Mouse (Mus musculus) adrenal gland, postnatal 14 days (tissue): Measurements from ENCODE around the gene Olfr194. TPM values are rescaled to one million over a fixed set of nuclear protein-coding genes. Genes with fewer than 3 reads are reported as not detected.
"Not testable (repeated sequence)": the region's sequence is repeated elsewhere in the genome, so short reads cannot be mapped to it uniquely, and the experiment has no call there.

Experiments used
- DNase-seq: peaks from one replicate; pipeline ENCODE4 v3.0.0; 2021; ENCODE audit warnings: mixed read lengths
- long read RNA-seq, 2 experiments: library from polyadenylated mRNA; stranded (forward); transcript quantifications; one replicate each; pipeline ENCODE4 v2.0.0; 2021
- total RNA-seq: library from RNA; stranded (reverse); gene quantifications from 2 replicates; pipeline ENCODE4 v1.2.3, GENCODE M21; 2021

Gene Olfr194
- total RNA-seq, result not detected in 2 replicates
- long read RNA-seq, experiment 1, result 0 reads
- long read RNA-seq, experiment 2, result 0 reads

DNA sequence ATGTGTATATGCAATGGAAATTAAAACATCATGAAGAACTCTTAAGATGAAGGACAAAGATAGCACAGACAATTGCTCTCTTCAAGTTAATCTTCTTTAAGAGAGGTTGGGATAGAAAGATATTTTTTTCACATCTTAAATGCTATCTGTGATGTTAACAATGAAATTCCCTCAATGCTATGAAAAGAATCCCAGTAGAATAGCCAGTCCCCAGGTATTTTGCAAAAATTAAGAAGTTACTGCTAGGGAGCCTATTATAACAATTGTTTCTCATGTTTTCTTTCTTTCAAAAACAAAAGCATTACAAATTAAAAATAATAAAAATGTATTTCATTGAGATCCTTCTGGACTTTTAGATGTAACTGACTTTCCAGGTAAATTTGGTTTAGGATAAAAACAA is at the start of gene Olfr194:
TSS of gene Olfr194 (minus strand) at position 101 of the 400 bp plus-strand sequence.
- DNase-seq, result no peak

DNA sequence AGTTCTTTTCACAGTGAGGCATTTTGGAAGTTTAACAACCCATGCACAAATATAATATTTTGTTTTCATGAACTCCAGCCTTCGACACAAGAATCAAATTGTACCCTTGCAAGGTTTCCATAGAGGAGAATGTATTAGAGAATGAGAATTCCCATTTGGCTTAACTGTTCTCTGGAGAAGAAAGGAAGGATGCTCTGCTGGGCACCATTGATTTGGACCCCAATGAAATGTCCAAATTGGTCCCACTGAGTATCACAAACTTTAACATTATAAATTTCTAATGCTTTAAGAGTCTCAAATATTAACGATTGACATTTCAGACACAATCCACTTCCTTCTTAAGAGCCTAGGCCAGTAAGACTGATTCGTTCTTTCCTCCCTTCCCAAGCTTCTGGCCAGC is 49.5 kb upstream of the Olfr194 start, which contains the start of gene Olfr196:
TSS of gene Olfr196 (minus strand) at position 101 of the 400 bp plus-strand sequence.
- DNase-seq, result no peak

DNA sequence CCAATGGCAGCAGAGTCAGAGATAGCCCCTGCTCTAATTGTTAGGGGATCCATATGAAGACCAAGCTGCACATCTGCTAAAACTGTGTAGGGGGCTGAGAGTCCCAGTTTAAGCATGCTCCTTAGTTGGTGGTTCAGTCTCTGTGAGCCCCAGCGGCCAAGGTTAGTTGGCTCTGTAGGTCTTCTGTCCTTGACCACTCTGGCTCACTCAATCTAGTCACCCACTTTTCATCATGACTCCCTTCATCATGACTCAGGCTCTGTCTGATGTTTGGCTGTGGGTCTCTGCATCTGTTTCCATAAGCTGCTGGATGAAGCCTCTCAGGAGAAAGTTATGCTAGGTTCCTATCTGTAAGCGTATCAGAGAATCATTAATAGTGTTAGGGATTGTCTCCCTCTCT is 31.1 kb upstream of the Olfr194 start:
- DNase-seq, result peak; percentile 7

DNA sequence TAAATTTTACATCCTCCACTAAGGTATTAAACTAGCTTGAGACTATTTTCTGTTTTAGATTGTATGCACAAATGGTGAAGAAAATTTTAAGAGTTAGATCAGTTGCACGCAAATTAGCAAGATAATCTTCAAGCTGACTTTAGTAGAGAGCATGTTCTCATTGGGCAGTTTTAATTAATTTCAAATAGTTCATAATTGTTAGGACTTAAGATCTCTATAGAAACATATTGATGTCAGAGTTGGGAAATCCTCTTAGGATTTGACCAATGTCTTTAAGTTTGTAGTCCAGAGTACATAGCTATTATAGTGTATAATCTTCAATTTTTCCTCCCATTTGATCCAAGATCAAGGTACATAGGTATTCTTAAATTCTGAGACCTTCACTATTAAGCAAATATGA is 25.9 kb upstream of the Olfr194 start, which contains the start of gene Olfr195:
TSS of gene Olfr195 (plus strand) at position 301 of the 400 bp plus-strand sequence.
- no peak for DNase-seq

DNA sequence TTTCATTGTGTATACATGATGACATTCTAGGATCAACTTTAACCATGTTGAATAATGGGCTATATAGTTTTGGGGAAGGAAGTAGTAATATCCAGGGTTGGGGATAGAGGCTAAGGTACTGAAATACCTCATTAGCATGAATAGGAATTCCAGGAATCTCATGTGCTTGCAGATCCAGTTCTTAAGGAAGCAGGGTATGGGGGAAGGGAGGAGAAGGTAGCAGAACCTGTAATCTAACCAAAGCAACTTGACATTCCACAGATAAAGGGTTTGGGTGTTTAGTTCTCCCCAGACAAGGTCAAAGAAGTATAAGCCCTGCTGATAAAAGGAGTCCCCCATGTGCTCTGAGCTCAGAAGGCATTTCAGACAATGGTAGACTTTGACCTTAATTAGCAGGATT is 20.2 kb upstream of the Olfr194 start:
- DNase-seq, result no peak

DNA sequence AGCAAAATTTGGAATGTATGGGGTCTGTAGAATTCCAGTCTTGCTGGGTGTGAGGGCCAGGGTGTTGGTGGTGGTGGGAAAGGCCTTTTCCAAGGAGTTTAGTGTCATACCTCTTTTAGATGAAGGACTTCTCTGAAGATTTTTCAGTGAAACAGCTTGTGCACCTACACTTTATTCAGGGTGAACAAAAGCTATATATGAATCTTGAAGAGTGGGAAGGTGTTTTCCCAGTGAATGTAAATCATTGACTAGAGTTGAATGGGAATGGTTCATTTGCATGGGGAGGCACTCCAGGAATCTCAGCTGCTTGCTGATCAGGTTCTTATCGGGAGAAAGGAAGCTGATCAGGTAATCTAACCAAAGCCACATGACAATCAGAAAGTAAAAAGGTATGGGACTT is 9.9 kb upstream of the Olfr194 start:
- no peak for DNase-seq

DNA sequence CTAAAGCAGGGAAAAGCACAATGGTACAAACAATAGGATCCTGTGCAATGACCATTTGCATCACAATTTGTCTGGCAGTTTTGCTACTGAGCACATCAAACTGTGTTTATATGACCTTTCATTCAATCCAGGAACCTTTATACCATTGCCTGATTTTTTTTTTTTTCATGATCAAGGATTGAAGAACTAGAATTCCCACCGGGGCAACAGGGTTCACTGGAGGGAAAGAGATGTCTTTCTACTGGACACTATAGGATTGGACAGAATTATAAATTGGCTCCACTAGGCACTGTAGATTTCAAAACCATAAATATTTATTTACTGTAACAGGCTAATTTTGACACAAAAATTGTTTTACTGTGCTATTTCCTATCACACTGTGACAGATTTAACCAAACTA is 9.1 kb downstream of the Olfr194 start, which contains the start of gene Olfr193:
TSS of gene Olfr193 (minus strand) at position 101 of the 400 bp plus-strand sequence.
- DNase-seq, result no peak

DNA sequence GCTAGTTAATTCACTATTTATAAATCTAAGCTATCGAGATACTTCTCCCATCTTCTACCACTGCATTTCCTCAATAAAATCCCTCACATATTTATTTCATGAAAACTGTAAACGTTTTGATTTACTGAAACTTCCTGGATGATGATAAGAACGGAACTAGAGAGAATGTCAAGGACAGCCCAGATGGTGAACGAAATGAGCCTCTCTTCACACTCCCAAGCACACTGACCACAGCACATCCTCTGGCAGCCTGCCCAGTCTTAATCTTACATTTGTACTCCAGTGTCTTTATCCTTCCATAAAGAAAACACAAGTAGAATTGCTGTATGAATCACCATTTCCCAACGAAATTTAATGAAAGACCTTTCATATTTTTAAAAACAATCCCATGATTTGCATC is 12.3 kb downstream of the Olfr194 start:
- peak; percentile 19 for DNase-seq

DNA sequence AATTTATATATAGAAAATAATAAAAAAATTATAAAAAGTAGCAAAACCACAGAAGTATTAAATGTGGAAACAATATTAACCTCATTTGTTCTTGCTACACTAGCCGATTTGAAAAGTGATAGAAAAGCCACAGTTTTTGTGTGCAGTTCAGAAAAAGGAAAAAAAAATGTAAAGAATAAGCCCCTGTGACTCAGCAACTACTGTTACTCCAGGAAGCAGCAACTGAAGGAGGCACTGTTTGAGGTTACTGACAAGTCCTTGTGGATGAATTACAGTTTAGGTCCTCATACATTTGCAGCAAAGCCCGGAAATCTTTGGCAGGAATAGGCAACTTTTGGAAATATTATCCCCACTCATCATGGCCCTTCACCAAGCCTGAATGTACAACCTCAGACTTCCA is 15.6 kb downstream of the Olfr194 start:
- no peak for DNase-seq

DNA sequence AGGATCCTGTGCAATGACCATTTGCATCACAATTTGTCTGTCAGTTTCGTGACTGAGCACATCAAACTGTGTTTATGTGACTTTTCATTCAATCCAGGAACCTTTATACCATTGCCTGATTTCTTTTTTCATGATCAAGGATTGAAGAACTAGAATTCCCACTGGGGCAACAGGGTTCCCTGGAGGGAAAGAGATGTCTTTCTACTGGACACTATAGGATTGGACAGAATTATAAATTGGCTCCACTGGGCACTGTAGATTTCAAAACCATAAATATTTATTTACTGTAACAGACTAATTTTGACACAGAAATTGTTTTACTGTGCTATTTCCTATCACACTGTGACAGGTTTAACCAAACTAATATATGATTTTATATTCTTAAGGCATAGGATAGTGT is 31.1 kb downstream of the Olfr194 start, which contains the start of gene Olfr191:
TSS of gene Olfr191 (minus strand) at position 101 of the 400 bp plus-strand sequence.
- not testable (repeated sequence) for DNase-seq

DNA sequence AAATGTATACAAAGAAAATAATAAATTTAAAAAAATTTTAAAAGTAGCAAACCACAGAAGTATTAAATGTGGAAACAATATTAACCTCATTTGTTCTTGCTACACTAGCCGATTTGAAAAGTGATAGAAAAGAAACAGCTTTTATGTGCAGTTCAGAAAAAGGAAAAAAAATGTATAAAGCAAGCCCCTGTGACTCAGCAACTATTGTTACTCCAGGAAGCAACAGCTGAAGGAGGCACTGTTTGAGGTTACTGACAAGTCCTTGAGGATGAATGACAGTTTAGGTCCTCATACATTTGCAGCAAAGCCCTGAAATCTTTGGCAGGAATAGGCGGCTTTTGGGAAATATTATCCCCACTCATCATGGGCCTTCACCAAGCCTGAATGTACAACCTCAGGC is 39.8 kb downstream of the Olfr194 start:
- DNase-seq, result not testable (repeated sequence)

DNA sequence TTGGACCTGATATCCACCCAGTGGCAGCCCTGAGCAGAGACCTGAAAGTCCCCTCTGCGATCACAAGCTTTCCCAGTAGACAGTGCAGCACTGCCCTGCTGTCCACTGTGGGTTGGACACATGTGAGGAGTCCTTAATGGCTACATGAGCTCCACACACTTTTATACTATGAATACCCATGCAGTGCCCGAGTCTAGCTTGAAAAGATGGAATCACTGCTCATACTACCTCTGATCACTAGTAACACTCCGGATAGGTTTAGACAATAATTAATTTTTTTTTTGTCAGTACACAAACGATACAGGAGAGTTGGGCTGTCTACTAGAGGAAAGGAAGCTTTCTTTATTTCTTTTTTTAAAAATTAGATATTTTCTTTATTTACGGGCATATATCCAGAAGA is 43.0 kb downstream of the Olfr194 start, which contains the start of gene Olfr190:
TSS of gene Olfr190 (minus strand) at position 101 of the 400 bp plus-strand sequence.
- DNase-seq, result no peak

DNA sequence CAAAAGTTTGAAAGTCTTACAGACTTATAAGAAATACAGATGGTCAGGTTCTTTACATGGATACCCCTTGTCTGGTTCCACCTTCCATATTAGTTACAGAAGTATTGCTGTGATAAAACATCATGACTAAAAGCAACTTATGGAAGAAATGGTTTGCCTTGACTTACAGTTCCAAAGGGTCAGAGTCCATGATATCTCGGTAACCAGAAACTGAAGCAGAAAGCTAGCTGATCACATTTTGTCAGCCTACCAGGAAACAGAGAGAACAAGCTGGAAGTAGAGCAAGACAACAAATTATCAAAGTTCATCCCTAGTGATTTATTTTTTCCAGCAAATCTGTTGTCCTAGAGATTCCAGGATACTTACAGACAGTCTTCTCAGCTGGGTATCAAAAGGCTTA is 47.3 kb downstream of the Olfr194 start:
- DNase-seq, result no peak

DNA sequence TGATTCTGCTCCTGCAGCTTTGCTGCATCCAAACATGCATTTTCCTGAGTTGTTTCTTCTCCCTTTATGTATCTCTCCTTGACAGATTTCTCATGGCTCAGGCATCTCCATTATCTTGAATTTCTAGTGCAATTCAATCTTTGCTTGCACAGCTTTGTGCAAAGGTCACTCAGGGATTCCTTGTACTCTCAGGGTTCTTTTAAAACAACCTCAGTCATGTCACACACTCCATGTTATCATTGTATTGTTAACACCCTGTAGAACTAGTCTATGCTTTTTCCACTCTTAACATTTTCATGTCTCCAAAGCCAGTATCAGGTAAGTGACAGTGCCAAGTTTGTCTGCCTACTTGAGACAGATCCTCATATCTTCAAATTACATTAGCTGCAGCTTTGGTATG is 49.1 kb downstream of the Olfr194 start:
- no peak for DNase-seq

Other genes starting within 250 kb of the Olfr194 start
- gene Olfr177, start 246.3 kb downstream of the Olfr194 start, total RNA-seq, result not detected in 2 replicates
- not detected in 2 replicates for gene Olfr178, start 229.0 kb downstream of the Olfr194 start, total RNA-seq
- not detected in 2 replicates for gene Olfr181, start 192.3 kb downstream of the Olfr194 start, total RNA-seq
- gene Olfr180, start 191.7 kb downstream of the Olfr194 start, total RNA-seq, result not detected in 2 replicates
- not detected in 2 replicates for gene Olfr183, start 125.7 kb downstream of the Olfr194 start, total RNA-seq
- gene Olfr186, start 90.8 kb downstream of the Olfr194 start, total RNA-seq, result not detected in 2 replicates
- gene Olfr187, start 81.3 kb downstream of the Olfr194 start, total RNA-seq, result not detected in 2 replicates
- not detected in 2 replicates for gene Olfr190, start 43.1 kb downstream of the Olfr194 start, total RNA-seq
- not detected in 2 replicates for gene Olfr191, start 31.2 kb downstream of the Olfr194 start, total RNA-seq
- gene Olfr193, start 9.2 kb downstream of the Olfr194 start, total RNA-seq, result not detected in 2 replicates
- not detected in 2 replicates for gene Olfr195, start 26.0 kb upstream of the Olfr194 start, total RNA-seq
- not detected in 2 replicates for gene Olfr196, start 49.4 kb upstream of the Olfr194 start, total RNA-seq
- gene Olfr198, start 82.5 kb upstream of the Olfr194 start, total RNA-seq, result not detected in 2 replicates
- not detected in 2 replicates for gene Olfr199, start 98.7 kb upstream of the Olfr194 start, total RNA-seq
- gene Olfr201, start 151.6 kb upstream of the Olfr194 start, total RNA-seq, result not detected in 2 replicates
- gene Olfr202, start 165.7 kb upstream of the Olfr194 start, total RNA-seq, result not detected in 2 replicates
- not detected in 2 replicates for gene Olfr203, start 177.8 kb upstream of the Olfr194 start, total RNA-seq
- 0.07 TPM in 1 of 2 replicates, not detected in the other for gene Olfr204, start 197.2 kb upstream of the Olfr194 start, total RNA-seq
- not detected in 2 replicates for gene Olfr205, start 210.1 kb upstream of the Olfr194 start, total RNA-seq
- not detected in 2 replicates for gene Olfr206, start 228.2 kb upstream of the Olfr194 start, total RNA-seq
- gene Olfr209, start 242.9 kb upstream of the Olfr194 start, total RNA-seq, result not detected in 2 replicates